Mouse (Mus musculus) bone marrow, adult 2 months (tissue): ENCODE results near the gene Gm42372. TPM values are rescaled to one million over a fixed set of nuclear protein-coding genes. Genes with fewer than 3 reads are reported as not detected.

Source experiments
- H3K27ac ChIP-seq: fragments of 200-500 bp; 2 replicates; pipeline ENCODE4 v1.5.1; 2012; ENCODE audit warnings: low read depth, mild to moderate bottlenecking, control low read depth, inconsistent platforms, low read length; ENCODE audit not compliant: control insufficient read depth, poor library complexity, insufficient read depth
- H3K4me1 ChIP-seq: fragments of 200-500 bp; 2 replicates; pipeline ENCODE4 v1.6.1; 2011; ENCODE audit warnings: low read length; ENCODE audit not compliant: control insufficient read depth, insufficient read depth
- H3K4me3 ChIP-seq: fragments of 200-500 bp; replicated peaks from 2 replicates; pipeline ENCODE3; 2011; ENCODE audit warnings: mild to moderate bottlenecking, low read depth, low read length, control low read depth; ENCODE audit not compliant: control insufficient read depth
- CTCF ChIP-seq: fragments of 200-500 bp; IDR thresholded peaks from 2 replicates; pipeline ENCODE4 v1.5.1; 2011; ENCODE audit warnings: low read length, control low read depth; ENCODE audit not compliant: control insufficient read depth, insufficient read depth
- POLR2A ChIP-seq: fragments of 200-500 bp; IDR thresholded peaks from 2 replicates; pipeline ENCODE4 v1.6.1; 2011; ENCODE audit warnings: low read depth, mild to moderate bottlenecking, control low read depth, low read length, borderline replicate concordance; ENCODE audit not compliant: control insufficient read depth
- WGBS: fragments of 180-500 bp; shearing (Covaris S2); methylation state at CpG from one replicate; pipeline ENCODE4 v1.1.7; 2018; 5-methylcytosine and 5-hydroxymethylcytosine counted together
- polyA plus RNA-seq: library from polyadenylated mRNA; stranded (reverse); fragments of >200 nt; gene quantifications from 2 replicates; pipeline ENCODE4 v1.2.4, GENCODE M21; 2011; ENCODE audit warnings: low replicate concordance; ENCODE audit not compliant: missing spikeins, insufficient read depth, insufficient read length

Gene Gm42372
- 0.77 and 1.9 TPM in 2 replicates for polyA plus RNA-seq

GRCm38 (mm10) chr7:16982859-16983568 is at the start of gene Gm42372:
TSS of gene Gm42372 (plus strand) at chr7:16983086.
- Histone ChIP-seq H3K4me3 (no peak within 1 kb of the TSS), H3K4me1 (peaks cover 1% of the 10 kb centered on the region), H3K27ac (no peak within 1 kb of the TSS)
- no peak for TF ChIP-seq POLR2A
- TF ChIP-seq CTCF: no peak
- WGBS: 31% methylated on average over 26 of the region's 26 CpGs

- H3K4me1 ChIP-seq: no peaks in the 10 kb centered on the region
- no peak overlapping the region for H3K27ac ChIP-seq
- TF ChIP-seq POLR2A: no peak
- TF ChIP-seq CTCF: peak; percentile 50; the same call in 1 of the 2 replicates
- WGBS: 42% methylated on average over 4 of the region's 4 CpGs
- H3K4me3 ChIP-seq: no peak overlapping the region
These were observed 45.6 kb upstream of the Gm42372 start for GRCm38 (mm10) chr7:16937312-16937711.

- Histone ChIP-seq H3K4me1 (no peaks in the 10 kb centered on the region), H3K27ac (no peak overlapping the region), H3K4me3 (no peak overlapping the region)
- WGBS: 73% methylated on average over 17 of the region's 17 CpGs
- TF ChIP-seq POLR2A (no peak), CTCF (no peak)
These were observed 44.6 kb upstream of the Gm42372 start for GRCm38 (mm10) chr7:16938117-16938791.

GRCm38 (mm10) chr7:16940292-16940691 is 42.6 kb upstream of the Gm42372 start:
- H3K4me3 ChIP-seq: no peak overlapping the region

GRCm38 (mm10) chr7:16942861-16943260 is 40.0 kb upstream of the Gm42372 start:
- H3K4me1 ChIP-seq: no peaks in the 10 kb centered on the region; the same call in 1 of the 2 replicates
- TF ChIP-seq POLR2A: no peak
- TF ChIP-seq CTCF: no peak
- H3K4me3 ChIP-seq: no peak overlapping the region
- WGBS: 44% methylated on average over 4 of the region's 4 CpGs
- no peak overlapping the region for H3K27ac ChIP-seq

More at GRCm38 (mm10) chr7:16940292-16940691, 42.6 kb upstream of the Gm42372 start:
- H3K27ac ChIP-seq: no peak overlapping the region
- H3K4me1 ChIP-seq: no peaks in the 10 kb centered on the region
- TF ChIP-seq CTCF (no peak), POLR2A (no peak)
- 72% methylated on average over 7 of the region's 7 CpGs for WGBS

- no peak within 1 kb of the TSS; the same call in 1 of the 2 replicates for H3K27ac ChIP-seq
- H3K4me3 ChIP-seq: peak within 1 kb of the TSS; percentile 37
- no peak for TF ChIP-seq POLR2A
- no peak for TF ChIP-seq CTCF
- no peaks in the 10 kb centered on the region; the same call in 1 of the 2 replicates for H3K4me1 ChIP-seq
- 24% methylated on average over 36 of the region's 36 CpGs for WGBS
These were observed 38.7 kb upstream of the Gm42372 start, which contains the start of gene Pnmal2 for GRCm38 (mm10) chr7:16944061-16944807. TSS of gene Pnmal2 (plus strand) at chr7:16944682.

GRCm38 (mm10) chr7:16944808-16945315 is 38.0 kb upstream of the Gm42372 start:
- WGBS: 7% methylated on average over 22 of the region's 22 CpGs
- Histone ChIP-seq H3K4me1 (no peaks in the 10 kb centered on the region; the same call in 1 of the 2 replicates), H3K27ac (no peak overlapping the region; the same call in 1 of the 2 replicates), H3K4me3 (peak overlapping the region; percentile 37)
- TF ChIP-seq POLR2A (no peak), CTCF (no peak)
